Mouse (Mus musculus) MEL (cell line): ENCODE measurements around the gene Hmg20a.

ENCODE experiments used
- CHD2 ChIP-seq: IDR thresholded peaks from 2 replicates; pipeline ENCODE4 v1.6.1; 2011; ENCODE audit warnings: low read length, improper control_type of control experiment
- CTCF ChIP-seq, 3 experiments: IDR thresholded peaks in 2 of 3; conservative IDR thresholded peaks in 1 of 3; 2 replicates each; pipeline ENCODE4 v1.5.1; 2011 to 2012; ENCODE audit warnings: low read length in 3 of 3, low read depth in 2 of 3, mild to moderate bottlenecking in 2 of 3, improper control_type of control experiment in 1 of 3, inconsistent platforms in 1 of 3, mixed read lengths in 1 of 3, moderate library complexity in 1 of 3; ENCODE audit not compliant: control insufficient read depth in 1 of 3, insufficient read depth in 1 of 3, poor library complexity in 1 of 3, severe bottlenecking in 1 of 3
- E2F4 ChIP-seq: IDR thresholded peaks from 2 replicates; pipeline ENCODE4 v1.6.1; 2011; ENCODE audit warnings: low read depth, low read length, improper control_type of control experiment, borderline replicate concordance
- ETS1 ChIP-seq: IDR thresholded peaks from 2 replicates; pipeline ENCODE4 v1.6.1; 2012; ENCODE audit warnings: low read depth, mild to moderate bottlenecking, inconsistent platforms, low read length, improper control_type of control experiment, moderate library complexity
- MAX ChIP-seq: IDR thresholded peaks from 2 replicates; pipeline ENCODE4 v1.6.1; 2011; ENCODE audit warnings: low read length, improper control_type of control experiment
- POLR2A ChIP-seq, 2 experiments: IDR thresholded peaks; 2 replicates each; pipeline ENCODE4 v1.6.1; 2011 to 2012; ENCODE audit warnings: low read length in 2 of 2, mild to moderate bottlenecking in 2 of 2, control low read depth in 1 of 2, improper control_type of control experiment in 1 of 2, low read depth in 1 of 2, moderate library complexity in 1 of 2; ENCODE audit not compliant: control insufficient read depth in 1 of 2, insufficient read depth in 1 of 2, poor library complexity in 1 of 2
- RCOR1 ChIP-seq: IDR thresholded peaks from 2 replicates; pipeline ENCODE4 v1.6.1; 2012; ENCODE audit warnings: low read depth, mild to moderate bottlenecking, inconsistent platforms, low read length, improper control_type of control experiment
- UBTF ChIP-seq: IDR thresholded peaks from 2 replicates; pipeline ENCODE4 v1.6.1; 2012; ENCODE audit warnings: low read depth, mild to moderate bottlenecking, inconsistent platforms, low read length, improper control_type of control experiment, moderate library complexity, borderline replicate concordance; ENCODE audit not compliant: insufficient read depth

DNA sequence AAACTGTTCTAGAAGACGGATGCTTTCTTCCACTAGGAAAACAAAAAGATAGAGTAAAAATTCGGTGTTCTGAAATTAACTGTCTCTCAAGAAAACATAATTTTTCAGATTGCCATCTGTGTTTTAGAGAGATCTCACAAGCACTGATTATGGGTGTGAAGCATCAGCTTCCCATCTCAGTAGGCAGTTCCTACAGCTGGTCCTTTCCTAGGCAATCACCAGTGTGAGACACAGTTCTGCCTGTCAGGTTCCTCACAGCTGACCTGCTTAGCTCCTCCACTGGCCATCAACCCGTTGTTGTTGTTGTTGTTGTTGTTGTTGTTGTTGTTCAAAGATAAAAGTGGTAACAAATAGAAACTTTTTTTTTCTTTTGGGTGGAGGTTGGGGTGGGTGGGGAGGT is 67.7 kb downstream of the Hmg20a start:
- TF ChIP-seq UBTF (no peak), ETS1 (no peak), CHD2 (no peak), CTCF (IDR thresholded peaks at IDR 0.05 in 2 of 3, conservative IDR thresholded peaks at IDR 0.05 in 1 of 3; ENCODE audit: control insufficient read depth in 1 of 3, insufficient read depth in 1 of 3, low read depth in 2 of 3, low read length in 3 of 3, poor library complexity in 1 of 3, severe bottlenecking in 1 of 3) (no peak), RCOR1 (no peak), E2F4 (no peak), MAX (no peak), POLR2A (IDR thresholded peaks at IDR 0.05; ENCODE audit: control insufficient read depth in 1 of 2, insufficient read depth in 1 of 2, low read depth in 1 of 2, low read length in 2 of 2, poor library complexity in 1 of 2) (no peak)
